Mouse (Mus musculus) liver, adult 2 months (tissue): ENCODE measurements around the gene Agap1. TPM values are rescaled to one million over a fixed set of nuclear protein-coding genes. Genes with fewer than 3 reads are reported as not detected.
A peak's percentile ranks its signal among the peaks of the same experiment; 100 is the strongest.

Experiments
- DNase-seq: peaks from one replicate; pipeline ENCODE4 v3.0.0-alpha.2; 2011; ENCODE audit warnings: low read depth, low spot score; ENCODE audit errors: extremely low read depth
- H3K27ac ChIP-seq: fragments of 200-500 bp; replicated peaks from 2 replicates; pipeline ENCODE4 v1.5.1; 2012; ENCODE audit warnings: low read depth, mild to moderate bottlenecking, control low read depth, inconsistent platforms, low read length; ENCODE audit not compliant: insufficient read depth
- H3K27me3 ChIP-seq: fragments of 200-500 bp; 2 replicates; pipeline ENCODE4 v1.6.1; 2012; ENCODE audit warnings: mild to moderate bottlenecking, moderate library complexity, low read length, inconsistent platforms; ENCODE audit not compliant: control insufficient read depth, insufficient read depth
- H3K36me3 ChIP-seq: fragments of 200-500 bp; 2 replicates; pipeline ENCODE4 v1.6.1; 2012; ENCODE audit warnings: low read length, inconsistent platforms; ENCODE audit not compliant: control insufficient read depth, insufficient read depth
- H3K4me1 ChIP-seq: fragments of 200-500 bp; 2 replicates; pipeline ENCODE4 v1.6.1; 2011; ENCODE audit warnings: low read length; ENCODE audit not compliant: control insufficient read depth, insufficient read depth
- H3K4me3 ChIP-seq: fragments of 200-500 bp; 2 replicates; pipeline ENCODE4 v1.5.1; 2011; ENCODE audit warnings: low read depth, mild to moderate bottlenecking, control low read depth, low read length, moderate library complexity; ENCODE audit not compliant: insufficient read depth
- H3K79me2 ChIP-seq: fragments of 200-500 bp; 2 replicates; pipeline ENCODE4 v1.6.1; 2012; ENCODE audit warnings: inconsistent platforms, mild to moderate bottlenecking, low read length, moderate library complexity; ENCODE audit not compliant: control insufficient read depth, insufficient read depth
- H3K9ac ChIP-seq: fragments of 200-500 bp; 2 replicates; pipeline ENCODE4 v1.6.1; 2012; ENCODE audit warnings: low read depth, mild to moderate bottlenecking, control low read depth, inconsistent platforms, low read length
- CTCF ChIP-seq: fragments of 200-500 bp; IDR thresholded peaks from 2 replicates; pipeline ENCODE4 v1.5.1; 2011; ENCODE audit warnings: low read depth, low read length, control low read depth
- POLR2A ChIP-seq: fragments of 200-500 bp; IDR thresholded peaks from 2 replicates; pipeline ENCODE4 v1.6.1; 2011; ENCODE audit warnings: low read length, control low read depth; ENCODE audit not compliant: insufficient read depth; ENCODE audit errors: extremely low read depth
- WGBS: fragments of 180-500 bp; shearing (Covaris S2); methylation state at CpG from one replicate; pipeline ENCODE4 v1.1.7; 2018; 5-methylcytosine and 5-hydroxymethylcytosine counted together
- polyA plus RNA-seq: library from polyadenylated mRNA; depleted of rRNA; stranded (reverse); fragments of >200 nt; gene quantifications from 2 replicates; pipeline ENCODE4 v1.2.3, GENCODE M21; 2012
- total RNA-seq: library from RNA; depleted of rRNA; stranded (reverse); fragments of >200 nt; gene quantifications from 2 replicates; pipeline ENCODE4 v1.2.3, GENCODE M21; 2014

The Agap1 gene
- total and polyA plus RNA-seq, 2 experiments = 3.4 to 3.5 TPM

- no peaks in the 10 kb centered on the region for H3K27me3 ChIP-seq
- no peak overlapping the region for H3K27ac ChIP-seq
- TF ChIP-seq CTCF (no peak), POLR2A (no peak)
- H3K9ac ChIP-seq = no peak overlapping the region
- H3K79me2 ChIP-seq = peaks cover 14% of the 10 kb centered on the region; the same call in 1 of the 2 replicates
- no peaks in the 10 kb centered on the region for H3K36me3 ChIP-seq
- no peak for DNase-seq
- no peak overlapping the region for H3K4me3 ChIP-seq
- peaks cover 15% of the 10 kb centered on the region for H3K4me1 ChIP-seq
- WGBS = 65% methylated on average over 5 of the region's 5 CpGs
These were observed 63.2 kb downstream of the Agap1 start for GRCm38 (mm10) chr1:89517817-89518216.

- WGBS = 86% methylated on average over 17 of the region's 17 CpGs
- DNase-seq = no peak
- Histone ChIP-seq H3K27ac (no peak overlapping the region), H3K9ac (no peak overlapping the region), H3K4me3 (no peak overlapping the region), H3K79me2 (peaks cover 14% of the 10 kb centered on the region; the same call in 1 of the 2 replicates), H3K36me3 (no peaks in the 10 kb centered on the region), H3K4me1 (peaks cover 5% of the 10 kb centered on the region), H3K27me3 (no peaks in the 10 kb centered on the region)
- TF ChIP-seq CTCF (no peak), POLR2A (no peak)
These were observed 65.5 kb downstream of the Agap1 start for GRCm38 (mm10) chr1:89519914-89520643.

GRCm38 (mm10) chr1:89521406-89521805, 66.8 kb downstream of the Agap1 start:
- Histone ChIP-seq H3K27ac (no peak overlapping the region), H3K9ac (no peak overlapping the region), H3K36me3 (no peaks in the 10 kb centered on the region), H3K4me3 (no peak overlapping the region), H3K27me3 (no peaks in the 10 kb centered on the region), H3K79me2 (peaks cover 16% of the 10 kb centered on the region; the same call in 1 of the 2 replicates), H3K4me1 (no peaks in the 10 kb centered on the region)
- WGBS = 86% methylated on average over 11 of the region's 11 CpGs
- TF ChIP-seq POLR2A (no peak), CTCF (no peak)
- no peak for DNase-seq

- no peak for TF ChIP-seq POLR2A
- Histone ChIP-seq H3K27ac (no peak overlapping the region), H3K27me3 (no peaks in the 10 kb centered on the region), H3K79me2 (peaks cover 15% of the 10 kb centered on the region; the same call in 1 of the 2 replicates), H3K9ac (no peak overlapping the region), H3K4me3 (no peak overlapping the region), H3K4me1 (no peaks in the 10 kb centered on the region), H3K36me3 (no peaks in the 10 kb centered on the region)
- 85% methylated on average over 17 of the region's 17 CpGs for WGBS
- no peak for DNase-seq
These were observed 67.4 kb downstream of the Agap1 start for GRCm38 (mm10) chr1:89521935-89522535.

GRCm38 (mm10) chr1:89524369-89524768, 69.8 kb downstream of the Agap1 start:
- Histone ChIP-seq H3K4me3 (no peak overlapping the region), H3K9ac (no peak overlapping the region), H3K27me3 (no peaks in the 10 kb centered on the region), H3K27ac (no peak overlapping the region), H3K36me3 (no peaks in the 10 kb centered on the region), H3K4me1 (no peaks in the 10 kb centered on the region), H3K79me2 (peaks cover 27% of the 10 kb centered on the region)
- TF ChIP-seq POLR2A = no peak
- peak; percentile 80 for TF ChIP-seq CTCF
- DNase-seq = peak; percentile 53
- WGBS = 2% methylated on average over 4 of the region's 4 CpGs

- Histone ChIP-seq H3K36me3 (no peaks in the 10 kb centered on the region), H3K79me2 (peaks cover 30% of the 10 kb centered on the region), H3K4me1 (no peaks in the 10 kb centered on the region), H3K27ac (no peak overlapping the region), H3K9ac (no peak overlapping the region), H3K4me3 (no peak overlapping the region), H3K27me3 (no peaks in the 10 kb centered on the region)
- DNase-seq = no peak
- WGBS = 68% methylated on average over 4 of the region's 4 CpGs
- TF ChIP-seq POLR2A = no peak
- no peak for TF ChIP-seq CTCF
These were observed 70.4 kb downstream of the Agap1 start for GRCm38 (mm10) chr1:89524998-89525397.
